Mouse (Mus musculus): ENCODE data around the gene Dnah11. TPM values are rescaled to one million over a fixed set of nuclear protein-coding genes. Genes with fewer than 3 reads are reported as not detected.

Gene Dnah11
- polyA plus RNA-seq (2012; rRNA removed; ENCODE audit: low replicate concordance), result 0.07 and 0.17 TPM in 2 replicates

DNA sequence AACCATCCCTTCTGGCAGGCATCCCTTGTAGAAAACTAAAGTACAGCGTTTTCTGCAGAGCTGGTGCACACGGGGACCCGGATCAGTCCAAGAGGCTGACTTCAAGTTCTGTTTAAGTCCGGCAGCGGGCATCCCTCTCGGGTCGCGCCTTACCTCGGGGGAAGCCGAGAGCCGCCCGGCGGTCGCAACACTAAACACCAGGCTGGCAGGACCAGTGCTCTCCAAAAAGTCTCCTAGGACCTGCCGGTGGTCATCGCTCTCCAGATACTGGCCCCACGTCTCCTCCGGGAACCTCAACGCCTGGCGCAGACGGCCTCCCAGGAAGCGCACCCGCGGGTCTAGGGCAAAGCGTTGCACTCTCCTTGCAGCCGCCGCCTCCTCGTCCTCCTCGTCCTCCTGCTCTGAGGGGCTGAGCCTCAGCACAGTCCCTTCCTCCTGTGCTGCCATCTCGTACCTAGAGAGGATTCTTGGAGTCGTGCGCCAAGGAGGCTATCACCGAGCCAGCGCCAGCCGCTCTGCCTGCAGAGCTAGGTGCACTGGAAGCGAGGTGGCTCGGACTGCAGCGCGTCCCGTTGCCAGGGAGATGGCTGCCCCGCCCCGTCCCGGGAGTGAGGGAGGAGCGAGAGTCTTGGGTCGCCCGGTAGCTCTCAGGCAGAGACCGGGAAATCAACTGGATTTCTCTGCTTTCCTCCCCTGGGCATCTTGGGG is at the start of gene Dnah11:
TSS of gene Dnah11 (minus strand) at position 658 of the 708 bp plus-strand sequence.

Other genes with a start within 250 kb of the Dnah11 start
- 5.6 and 9.3 TPM in 2 replicates for gene Sp4, start 102.4 kb upstream of the Dnah11 start, polyA plus RNA-seq (2012; rRNA removed; ENCODE audit: low replicate concordance)